Mouse (Mus musculus) intestine, embryonic 14.5 days (tissue): ENCODE data around the gene Ssh3. TPM values are rescaled to one million over a fixed set of nuclear protein-coding genes. Genes with fewer than 3 reads are reported as not detected.
A peak's percentile ranks its signal among the peaks of the same experiment; 100 is the strongest.

Source experiments
- ATAC-seq: fragments of 200-750 bp; cut with Nextera tagmentation; replicated peaks from 2 replicates; pipeline ENCODE4 v1.8.0; 2017; ENCODE audit warnings: low read depth, moderate number of reproducible peaks, moderate TSS enrichment, moderate library complexity; ENCODE audit not compliant: low FRiP score, low TSS enrichment
- DNase-seq: peaks from one replicate; pipeline ENCODE4 v3.0.0-alpha.2; 2018; ENCODE audit warnings: low spot score
- H3K27ac ChIP-seq: fragments of 300-500 bp; sonication (generic); 2 replicates; pipeline ENCODE4 v1.5.1; 2014; ENCODE audit warnings: low read depth, mild to moderate bottlenecking, control low read depth
- H3K27me3 ChIP-seq: fragments of 300-500 bp; sonication (generic); replicated peaks from 2 replicates; pipeline ENCODE4 v1.6.1; 2014; ENCODE audit warnings: low read length, control low read depth; ENCODE audit not compliant: control insufficient read depth, insufficient read depth
- H3K36me3 ChIP-seq: fragments of 300-500 bp; sonication (generic); 2 replicates; pipeline ENCODE4 v1.6.1; 2014; ENCODE audit warnings: low read length, control low read depth; ENCODE audit not compliant: control insufficient read depth, insufficient read depth
- H3K4me1 ChIP-seq: fragments of 300-500 bp; sonication (generic); replicated peaks from 2 replicates; pipeline ENCODE4 v1.6.1; 2014; ENCODE audit warnings: low read length, control low read depth, mixed read lengths; ENCODE audit not compliant: control insufficient read depth, insufficient read depth
- H3K4me2 ChIP-seq: fragments of 300-500 bp; sonication (generic); 2 replicates; pipeline ENCODE4 v1.6.1; 2014; ENCODE audit warnings: low read length
- H3K4me3 ChIP-seq: fragments of 300-500 bp; sonication (generic); 2 replicates; pipeline ENCODE4 v1.5.1; 2014; ENCODE audit warnings: low read depth, low read length, control low read depth, mixed read lengths
- H3K9ac ChIP-seq: fragments of 300-500 bp; sonication (generic); 2 replicates; pipeline ENCODE4 v1.6.1; 2014; ENCODE audit warnings: mild to moderate bottlenecking, low read length
- H3K9me3 ChIP-seq: fragments of 300-500 bp; sonication (generic); 2 replicates; pipeline ENCODE4 v1.6.1; 2016; ENCODE audit warnings: low read length, control low read depth; ENCODE audit not compliant: control insufficient read depth
- WGBS: fragments of 180-500 bp; shearing (Covaris S2); extraction: QIAGEN DNeasy Blood & Tissue Kit; methylation state at CpG from one replicate; pipeline ENCODE4 v1.1.7; 2014; 5-methylcytosine and 5-hydroxymethylcytosine counted together
- microRNA-seq: library from miRNA; unstranded; fragments of <30 nt; microRNA quantifications from one replicate; pipeline ENCODE4, GENCODE M21; 2016
- polyA plus RNA-seq: library from polyadenylated mRNA; unstranded; fragments of >200 nt; fragmentation: Nextera tagmentation; extraction: Ambion mirVana; gene quantifications from 2 replicates; pipeline ENCODE4 v1.2.1, GENCODE M21; 2014

Ssh3 gene
- polyA plus RNA-seq, 1 experiment from 2014 or later = 25.4 TPM

GRCm38 (mm10) chr19:4214071-4214770, 54.8 kb downstream of the Ssh3 start, which contains the start of the genes Clcf1 and AC109138.7:
Gene Clcf1 (plus strand): TSS chr19:4214238.
Gene AC109138.7 (plus strand): TSS chr19:4214357.
- ATAC-seq (peak; percentile 47), DNase-seq (peak; percentile 81)
- under 1% methylated on average over 48 of the region's 49 CpGs for WGBS
- H3K4me3 ChIP-seq = peak within 1 kb of the TSS; percentile 84
- no peaks in the 10 kb centered on the region for H3K9me3 ChIP-seq
- no peaks in the 10 kb centered on the region for H3K27me3 ChIP-seq
- peak within 1 kb of the TSS; percentile 97 for H3K9ac ChIP-seq
- peak within 1 kb of the TSS; percentile 94 for H3K27ac ChIP-seq
- H3K4me2 ChIP-seq = peak within 1 kb of the TSS; percentile 81
- H3K4me1 ChIP-seq = peaks cover 53% of the 10 kb centered on the region
- no peaks in the 10 kb centered on the region for H3K36me3 ChIP-seq

DNA sequence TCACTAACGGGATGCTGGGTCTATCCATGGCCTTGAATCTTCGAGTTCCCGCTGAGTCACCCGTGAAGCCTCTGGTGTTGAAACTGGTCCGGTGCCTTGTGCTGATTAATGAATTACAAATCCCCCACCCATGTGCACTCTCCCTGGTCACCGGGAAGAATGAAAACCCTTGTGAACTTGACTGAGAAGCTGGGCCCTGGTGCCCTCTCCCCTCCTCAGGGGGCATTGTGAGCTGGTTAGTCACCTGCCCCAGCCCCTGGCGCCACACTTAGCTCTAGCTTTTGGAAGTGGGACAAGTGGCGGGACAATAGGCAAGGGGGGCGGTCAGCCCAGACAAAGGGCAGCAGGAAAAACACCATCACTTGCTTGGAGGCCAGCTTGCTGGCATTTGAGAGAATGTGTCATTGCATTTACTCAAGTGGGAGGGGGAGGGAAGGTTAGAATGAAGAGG, 55.4 kb downstream of the Ssh3 start:
- Histone ChIP-seq H3K4me1 (peaks cover 48% of the 10 kb centered on the region), H3K9me3 (no peaks in the 10 kb centered on the region), H3K9ac (peak overlapping the region; percentile 97), H3K4me3 (peak overlapping the region; percentile 84), H3K27ac (peak overlapping the region; percentile 94; the same call in 1 of the 2 replicates), H3K36me3 (no peaks in the 10 kb centered on the region), H3K27me3 (no peaks in the 10 kb centered on the region), H3K4me2 (peak overlapping the region; percentile 81)
- peak; percentile 44; the same call in 1 of the 2 replicates for ATAC-seq
- 9% methylated on average over 9 of the region's 9 CpGs for WGBS
- peak; percentile 77 for DNase-seq

- ATAC-seq = no peak
- H3K4me1 ChIP-seq = peaks cover 34% of the 10 kb centered on the region
- H3K36me3 ChIP-seq = no peaks in the 10 kb centered on the region
- H3K4me3 ChIP-seq = no peak overlapping the region
- H3K4me2 ChIP-seq = no peak overlapping the region
- DNase-seq = no peak
- WGBS = 58% methylated on average over 4 of the region's 4 CpGs
- no peak overlapping the region for H3K9ac ChIP-seq
- H3K9me3 ChIP-seq = no peaks in the 10 kb centered on the region
- H3K27me3 ChIP-seq = no peaks in the 10 kb centered on the region
- no peak overlapping the region; the same call in 1 of the 2 replicates for H3K27ac ChIP-seq
These were observed 56.9 kb downstream of the Ssh3 start for GRCm38 (mm10) chr19:4211891-4212588.

Small RNAs within 50 kb of the gene (microRNA-seq; reads per million reads assigned to microRNA genes)
- not detected for gene Gm26115
- 0.76 reads per million for gene Mir6985

Other genes with a start within 250 kb of the Ssh3 start
- gene Gstp1, start 231.2 kb downstream of the Ssh3 start, polyA plus RNA-seq = 746 and 810 TPM in 2 replicates
- 7.8 and 8.8 TPM in 2 replicates for gene Gstp2, start 223.2 kb downstream of the Ssh3 start, polyA plus RNA-seq
- 1.0 and 1.3 TPM in 2 replicates for gene Gstp3, start 209.6 kb downstream of the Ssh3 start, polyA plus RNA-seq
- 0.57 TPM in 1 of 2 replicates, not detected in the other for gene Cabp2, start 187.6 kb downstream of the Ssh3 start, polyA plus RNA-seq
- gene Cdk2ap2, start 172.0 kb downstream of the Ssh3 start, polyA plus RNA-seq = 87.4 and 103 TPM in 2 replicates
- gene Pitpnm1, start 169.2 kb downstream of the Ssh3 start, polyA plus RNA-seq = 13.3 and 14.3 TPM in 2 replicates
- gene Aip, start 143.3 kb downstream of the Ssh3 start, polyA plus RNA-seq = 89.7 and 96.0 TPM in 2 replicates
- gene Gpr152, start 129.4 kb downstream of the Ssh3 start, polyA plus RNA-seq = not detected in 2 replicates
- 0.08 TPM in 1 of 2 replicates, not detected in the other for gene Cabp4, start 125.1 kb downstream of the Ssh3 start, polyA plus RNA-seq
- 174 and 189 TPM in 2 replicates for gene Coro1b, start 120.6 kb downstream of the Ssh3 start, polyA plus RNA-seq
- 3.1 and 3.3 TPM in 2 replicates for gene Ptprcap, start 115.6 kb downstream of the Ssh3 start, polyA plus RNA-seq
- gene Rps6kb2, start 105.8 kb downstream of the Ssh3 start, polyA plus RNA-seq = 37.4 and 40.6 TPM in 2 replicates
- gene Carns1, start 93.7 kb downstream of the Ssh3 start, polyA plus RNA-seq = 2.3 and 3.1 TPM in 2 replicates
- gene Tbc1d10c, start 77.9 kb downstream of the Ssh3 start, polyA plus RNA-seq = 3.9 and 4.4 TPM in 2 replicates
- 837 and 863 TPM in 2 replicates for gene Ppp1ca, start 77.1 kb downstream of the Ssh3 start, polyA plus RNA-seq
- 33.2 and 38.3 TPM in 2 replicates for gene Rad9a, start 67.5 kb downstream of the Ssh3 start, polyA plus RNA-seq
- gene Clcf1, start 54.9 kb downstream of the Ssh3 start, polyA plus RNA-seq = 6.9 and 7.5 TPM in 2 replicates
- gene AC109138.7, start 54.8 kb downstream of the Ssh3 start, polyA plus RNA-seq = not detected in 2 replicates
- 30.8 and 30.9 TPM in 2 replicates for gene Pold4, start 37.3 kb downstream of the Ssh3 start, polyA plus RNA-seq
- 6.4 and 7.8 TPM in 2 replicates for gene Ankrd13d, start 14.0 kb upstream of the Ssh3 start, polyA plus RNA-seq
- gene Grk2, start 37.0 kb upstream of the Ssh3 start, polyA plus RNA-seq = 19.2 and 21.9 TPM in 2 replicates
- gene Kdm2a, start 129.1 kb upstream of the Ssh3 start, polyA plus RNA-seq = 51.7 and 56.7 TPM in 2 replicates
- 22.1 and 30.9 TPM in 2 replicates for gene Rhod, start 170.3 kb upstream of the Ssh3 start, polyA plus RNA-seq
- 0.27 and 0.47 TPM in 2 replicates for gene Syt12, start 208.3 kb upstream of the Ssh3 start, polyA plus RNA-seq
- not detected in 2 replicates for gene 2010003K11Rik, start 229.4 kb upstream of the Ssh3 start, polyA plus RNA-seq
- 8.5 and 9.7 TPM in 2 replicates for gene Pcx, start 241.3 kb upstream of the Ssh3 start, polyA plus RNA-seq